Mouse (Mus musculus): ENCODE measurements around the gene Eva1a. TPM values are rescaled to one million over a fixed set of nuclear protein-coding genes. Genes with fewer than 3 reads are reported as not detected.

Gene Eva1a
- polyA plus RNA-seq (2014; fragmentation: Nextera tagmentation; extraction: Ambion mirVana), result 11.3 and 14.5 TPM in 2 replicates

- H3K27me3 ChIP-seq (ENCODE audit: control insufficient read depth, insufficient read depth, low read length), result no peaks in the 10 kb centered on the region
- peak within 1 kb of the TSS; percentile 72 for H3K27ac ChIP-seq (replicated peaks; ENCODE audit: low read depth, low read length)
- peaks cover 2% of the 10 kb centered on the region; the same call in 1 of the 2 replicates for H3K4me1 ChIP-seq (ENCODE audit: control insufficient read depth, insufficient read depth, low read length)
- H3K36me3 ChIP-seq (replicated peaks; ENCODE audit: control insufficient read depth, insufficient read depth, low read depth, low read length), result no peaks in the 10 kb centered on the region
- H3K4me2 ChIP-seq (ENCODE audit: low read depth, low read length), result peak within 1 kb of the TSS; percentile 78
- H3K4me3 ChIP-seq (ENCODE audit: low read depth, low read length), result peak within 1 kb of the TSS; percentile 54
- DNase-seq (ENCODE audit: low spot score) (no peak), ATAC-seq (replicated peaks; ENCODE audit: insufficient number of reproducible peaks, low FRiP score, low TSS enrichment, low read depth) (peak; percentile 25; the same call in 1 of the 2 replicates)
- H3K9me3 ChIP-seq (replicated peaks; ENCODE audit: control insufficient read depth, low read length), result no peaks in the 10 kb centered on the region
- WGBS, result 11% methylated on average over 11 of the region's 11 CpGs
- H3K9ac ChIP-seq (replicated peaks; ENCODE audit: low read length), result peak within 1 kb of the TSS; percentile 77
These were observed at the start of gene Eva1a for GRCm38 (mm10) chr6:82040834-82041487. Gene Eva1a (plus strand): TSS chr6:82041043.

DNA sequence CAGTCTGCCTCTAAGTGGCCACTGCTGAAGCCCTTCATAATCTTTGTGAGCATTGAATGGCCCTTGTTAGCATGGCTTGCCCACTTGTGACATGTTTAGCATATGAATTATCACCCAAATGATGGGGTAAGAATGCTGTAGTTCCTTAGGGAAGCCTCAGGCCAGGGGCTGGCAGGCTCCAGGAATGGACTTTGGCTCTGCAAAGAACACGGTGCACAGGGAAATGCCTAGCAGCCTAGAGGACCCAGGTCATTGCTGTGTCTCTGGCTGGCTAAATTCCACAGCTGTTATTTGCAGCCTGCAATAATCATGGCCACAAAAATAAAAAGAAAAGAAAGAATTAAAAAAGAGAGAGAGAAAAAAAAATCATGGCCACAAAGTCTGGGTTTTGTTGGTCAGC, 28.5 kb upstream of the Eva1a start:
- WGBS, result 52% methylated on average over 1 of the region's 1 CpGs
- DNase-seq (ENCODE audit: low spot score), result no peak
- Histone ChIP-seq H3K9ac (replicated peaks; ENCODE audit: low read length) (no peak overlapping the region), H3K4me2 (ENCODE audit: low read depth, low read length) (no peak overlapping the region), H3K9me3 (replicated peaks; ENCODE audit: control insufficient read depth, low read length) (no peaks in the 10 kb centered on the region), H3K4me1 (ENCODE audit: control insufficient read depth, insufficient read depth, low read length) (no peaks in the 10 kb centered on the region), H3K27ac (replicated peaks; ENCODE audit: low read depth, low read length) (no peak overlapping the region), H3K27me3 (ENCODE audit: control insufficient read depth, insufficient read depth, low read length) (no peaks in the 10 kb centered on the region), H3K4me3 (ENCODE audit: low read depth, low read length) (no peak overlapping the region), H3K36me3 (replicated peaks; ENCODE audit: control insufficient read depth, insufficient read depth, low read depth, low read length) (no peaks in the 10 kb centered on the region)
- ATAC-seq (replicated peaks; ENCODE audit: insufficient number of reproducible peaks, low FRiP score, low TSS enrichment, low read depth), result no peak

DNA sequence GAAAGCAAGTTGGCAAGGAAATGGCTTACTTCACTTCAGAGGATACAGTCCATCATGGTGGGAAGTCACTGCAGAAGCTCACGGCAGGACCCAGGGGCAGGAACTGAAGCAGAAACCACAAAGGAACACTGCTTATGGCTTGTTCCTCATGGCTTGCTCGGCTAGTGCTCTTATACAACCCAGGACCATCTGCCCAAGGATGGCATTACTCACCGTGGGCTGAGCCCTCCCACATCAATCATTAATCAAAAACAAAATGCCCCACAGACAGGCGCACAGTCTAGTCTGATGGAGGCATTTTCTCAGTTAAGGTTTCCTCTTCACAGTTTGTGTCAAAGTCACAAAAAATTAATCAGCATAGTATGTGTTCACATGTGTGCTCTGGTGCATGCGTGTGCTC, 19.8 kb upstream of the Eva1a start:
- H3K27me3 ChIP-seq (ENCODE audit: control insufficient read depth, insufficient read depth, low read length), result no peaks in the 10 kb centered on the region
- no peak overlapping the region for H3K4me2 ChIP-seq (ENCODE audit: low read depth, low read length)
- 85% methylated on average over 5 of the region's 5 CpGs for WGBS
- H3K4me1 ChIP-seq (ENCODE audit: control insufficient read depth, insufficient read depth, low read length), result no peaks in the 10 kb centered on the region
- H3K9ac ChIP-seq (replicated peaks; ENCODE audit: low read length), result no peak overlapping the region
- no peaks in the 10 kb centered on the region for H3K9me3 ChIP-seq (replicated peaks; ENCODE audit: control insufficient read depth, low read length)
- H3K27ac ChIP-seq (replicated peaks; ENCODE audit: low read depth, low read length), result no peak overlapping the region
- no peak for ATAC-seq (replicated peaks; ENCODE audit: insufficient number of reproducible peaks, low FRiP score, low TSS enrichment, low read depth)
- no peak overlapping the region for H3K4me3 ChIP-seq (ENCODE audit: low read depth, low read length)
- no peaks in the 10 kb centered on the region for H3K36me3 ChIP-seq (replicated peaks; ENCODE audit: control insufficient read depth, insufficient read depth, low read depth, low read length)
- DNase-seq (ENCODE audit: low spot score), result no peak

GRCm38 (mm10) chr6:82021494-82021893, 19.3 kb upstream of the Eva1a start:
- Histone ChIP-seq H3K4me2 (ENCODE audit: low read depth, low read length) (no peak overlapping the region), H3K36me3 (replicated peaks; ENCODE audit: control insufficient read depth, insufficient read depth, low read depth, low read length) (no peaks in the 10 kb centered on the region), H3K9ac (replicated peaks; ENCODE audit: low read length) (no peak overlapping the region), H3K27me3 (ENCODE audit: control insufficient read depth, insufficient read depth, low read length) (no peaks in the 10 kb centered on the region), H3K4me1 (ENCODE audit: control insufficient read depth, insufficient read depth, low read length) (no peaks in the 10 kb centered on the region), H3K27ac (replicated peaks; ENCODE audit: low read depth, low read length) (no peak overlapping the region), H3K4me3 (ENCODE audit: low read depth, low read length) (no peak overlapping the region), H3K9me3 (replicated peaks; ENCODE audit: control insufficient read depth, low read length) (no peaks in the 10 kb centered on the region)
- no peak for DNase-seq (ENCODE audit: low spot score)
- 91% methylated on average over 5 of the region's 5 CpGs for WGBS
- no peak for ATAC-seq (replicated peaks; ENCODE audit: insufficient number of reproducible peaks, low FRiP score, low TSS enrichment, low read depth)

DNA sequence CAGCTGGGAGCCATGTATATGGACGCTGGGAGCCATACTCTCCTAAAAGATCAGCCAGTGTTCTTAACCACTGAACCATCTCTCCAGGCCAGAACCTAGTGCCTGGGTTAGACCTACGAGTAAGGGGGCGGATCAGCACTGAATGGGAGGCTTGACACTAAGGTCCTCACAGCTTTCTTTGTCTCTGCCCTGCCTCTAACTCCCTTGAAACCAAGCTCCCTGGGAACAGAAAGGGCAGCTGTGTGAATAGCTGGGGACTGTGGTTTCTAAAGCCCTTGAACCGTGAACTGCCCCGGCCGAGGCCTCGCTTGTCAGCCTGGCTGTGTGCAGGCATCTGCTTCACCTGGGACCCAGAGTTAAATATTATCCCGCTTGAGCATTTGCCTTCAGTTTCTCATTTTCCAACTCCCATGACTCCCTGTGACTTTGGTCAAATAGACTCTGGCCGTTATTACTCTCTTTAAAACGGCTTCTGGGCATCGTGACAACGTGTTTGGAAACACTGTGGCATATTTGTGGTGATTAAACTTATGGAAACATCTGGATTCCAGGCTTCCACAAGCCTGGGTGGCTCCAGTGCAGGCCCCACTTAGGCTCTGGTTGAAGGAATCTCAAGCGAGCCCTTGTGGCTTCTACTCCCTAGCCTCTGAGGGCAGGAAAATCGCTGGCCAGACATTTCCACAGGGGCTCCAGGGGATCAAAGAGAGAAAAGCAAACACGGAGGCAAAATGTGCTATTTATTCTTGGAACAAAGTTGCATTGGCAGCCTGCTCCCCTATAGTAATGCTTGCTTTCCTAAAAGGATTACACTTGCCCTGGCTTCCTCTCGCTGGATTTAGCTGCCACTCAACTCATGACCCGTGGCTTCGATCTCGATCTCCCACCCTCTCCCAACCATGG, 11.0 kb upstream of the Eva1a start:
- Histone ChIP-seq H3K27me3 (ENCODE audit: control insufficient read depth, insufficient read depth, low read length) (no peaks in the 10 kb centered on the region), H3K4me2 (ENCODE audit: low read depth, low read length) (no peak overlapping the region), H3K9me3 (replicated peaks; ENCODE audit: control insufficient read depth, low read length) (no peaks in the 10 kb centered on the region), H3K4me1 (ENCODE audit: control insufficient read depth, insufficient read depth, low read length) (no peaks in the 10 kb centered on the region), H3K36me3 (replicated peaks; ENCODE audit: control insufficient read depth, insufficient read depth, low read depth, low read length) (no peaks in the 10 kb centered on the region), H3K9ac (replicated peaks; ENCODE audit: low read length) (no peak overlapping the region), H3K4me3 (ENCODE audit: low read depth, low read length) (no peak overlapping the region), H3K27ac (replicated peaks; ENCODE audit: low read depth, low read length) (no peak overlapping the region)
- WGBS, result 28% methylated on average over 19 of the region's 19 CpGs
- ATAC-seq (replicated peaks; ENCODE audit: insufficient number of reproducible peaks, low FRiP score, low TSS enrichment, low read depth) (peak; percentile 77; the same call in 1 of the 2 replicates), DNase-seq (ENCODE audit: low spot score) (peak; percentile 24)

GRCm38 (mm10) chr6:82030511-82030884, 10.3 kb upstream of the Eva1a start:
- Histone ChIP-seq H3K4me2 (ENCODE audit: low read depth, low read length) (no peak overlapping the region), H3K27me3 (ENCODE audit: control insufficient read depth, insufficient read depth, low read length) (no peaks in the 10 kb centered on the region)
- WGBS, result 75% methylated on average over 8 of the region's 8 CpGs

GRCm38 (mm10) chr6:82037211-82037610, 3.6 kb upstream of the Eva1a start:
- Histone ChIP-seq H3K27me3 (ENCODE audit: control insufficient read depth, insufficient read depth, low read length) (no peaks in the 10 kb centered on the region), H3K4me3 (ENCODE audit: low read depth, low read length) (no peak overlapping the region), H3K9ac (replicated peaks; ENCODE audit: low read length) (no peak overlapping the region), H3K4me2 (ENCODE audit: low read depth, low read length) (no peak overlapping the region), H3K27ac (replicated peaks; ENCODE audit: low read depth, low read length) (0 out of 2 replicates have a peak overlapping the region, but pooled peaks have one; percentile 35), H3K36me3 (replicated peaks; ENCODE audit: control insufficient read depth, insufficient read depth, low read depth, low read length) (no peaks in the 10 kb centered on the region), H3K9me3 (replicated peaks; ENCODE audit: control insufficient read depth, low read length) (no peaks in the 10 kb centered on the region), H3K4me1 (ENCODE audit: control insufficient read depth, insufficient read depth, low read length) (peaks cover 2% of the 10 kb centered on the region; the same call in 1 of the 2 replicates)
- WGBS, result 29% methylated on average over 7 of the region's 7 CpGs
- ATAC-seq (replicated peaks; ENCODE audit: insufficient number of reproducible peaks, low FRiP score, low TSS enrichment, low read depth), result no peak
- DNase-seq (ENCODE audit: low spot score), result peak; percentile 72

More at GRCm38 (mm10) chr6:82030511-82030884, 10.3 kb upstream of the Eva1a start:
- DNase-seq (ENCODE audit: low spot score) (no peak), ATAC-seq (replicated peaks; ENCODE audit: insufficient number of reproducible peaks, low FRiP score, low TSS enrichment, low read depth) (no peak)
- no peak overlapping the region for H3K4me3 ChIP-seq (ENCODE audit: low read depth, low read length)
- no peaks in the 10 kb centered on the region for H3K4me1 ChIP-seq (ENCODE audit: control insufficient read depth, insufficient read depth, low read length)
- H3K9ac ChIP-seq (replicated peaks; ENCODE audit: low read length), result no peak overlapping the region
- H3K36me3 ChIP-seq (replicated peaks; ENCODE audit: control insufficient read depth, insufficient read depth, low read depth, low read length), result no peaks in the 10 kb centered on the region
- H3K9me3 ChIP-seq (replicated peaks; ENCODE audit: control insufficient read depth, low read length), result no peaks in the 10 kb centered on the region
- H3K27ac ChIP-seq (replicated peaks; ENCODE audit: low read depth, low read length), result no peak overlapping the region

DNA sequence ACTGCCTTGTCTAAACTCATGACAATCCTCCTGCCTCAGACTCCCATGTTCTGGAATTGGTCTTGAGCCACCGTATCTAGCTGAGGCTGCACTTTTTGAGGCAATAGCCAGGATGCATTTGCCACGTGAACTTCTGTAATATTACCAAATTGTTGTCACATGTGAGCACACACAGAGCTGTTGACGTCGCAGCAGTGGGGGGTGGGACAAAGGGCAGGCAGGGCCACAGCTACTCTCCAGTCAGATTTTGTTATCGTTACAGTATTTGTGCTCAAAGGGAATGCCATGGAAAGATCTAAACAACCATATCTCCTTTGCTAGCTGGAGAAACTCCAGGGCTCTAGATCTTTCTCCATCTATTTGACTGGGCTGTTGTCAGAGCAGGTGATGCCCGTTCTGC, 1.6 kb upstream of the Eva1a start:
- WGBS, result 47% methylated on average over 6 of the region's 6 CpGs
- H3K27me3 ChIP-seq (ENCODE audit: control insufficient read depth, insufficient read depth, low read length), result no peaks in the 10 kb centered on the region
- no peak overlapping the region for H3K27ac ChIP-seq (replicated peaks; ENCODE audit: low read depth, low read length)
- no peaks in the 10 kb centered on the region for H3K9me3 ChIP-seq (replicated peaks; ENCODE audit: control insufficient read depth, low read length)
- H3K9ac ChIP-seq (replicated peaks; ENCODE audit: low read length), result no peak overlapping the region
- ATAC-seq (replicated peaks; ENCODE audit: insufficient number of reproducible peaks, low FRiP score, low TSS enrichment, low read depth), result no peak
- no peaks in the 10 kb centered on the region for H3K36me3 ChIP-seq (replicated peaks; ENCODE audit: control insufficient read depth, insufficient read depth, low read depth, low read length)
- H3K4me1 ChIP-seq (ENCODE audit: control insufficient read depth, insufficient read depth, low read length), result peaks cover 2% of the 10 kb centered on the region; the same call in 1 of the 2 replicates
- no peak for DNase-seq (ENCODE audit: low spot score)
- H3K4me3 ChIP-seq (ENCODE audit: low read depth, low read length), result no peak overlapping the region
- H3K4me2 ChIP-seq (ENCODE audit: low read depth, low read length), result no peak overlapping the region
